Mouse (Mus musculus): ENCODE results near the gene Map7d1. TPM values are rescaled to one million over a fixed set of nuclear protein-coding genes. Genes with fewer than 3 reads are reported as not detected.

Gene Map7d1
- polyA plus RNA-seq, 1 experiment = 30.3 TPM

DNA sequence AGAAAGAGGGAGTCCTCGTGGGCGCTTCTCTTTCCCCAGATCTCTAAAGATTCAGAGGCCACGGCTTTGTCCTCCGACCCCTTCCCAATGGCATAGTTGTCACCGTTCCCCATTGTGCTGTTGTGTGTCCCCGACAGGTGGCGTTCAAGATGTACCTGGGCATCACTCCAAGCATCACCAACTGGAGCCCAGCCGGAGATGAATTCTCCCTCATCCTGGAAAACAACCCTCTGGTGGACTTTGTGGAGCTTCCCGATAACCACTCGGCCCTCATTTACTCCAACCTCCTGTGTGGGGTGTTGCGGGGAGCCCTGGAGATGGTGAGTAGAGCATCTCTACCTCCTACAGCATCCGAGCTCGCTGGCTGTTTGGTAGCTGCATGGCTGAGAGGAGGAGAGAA, 17.6 kb upstream of the Map7d1 start:
- 90% methylated on average over 13 of the region's 13 CpGs for WGBS

DNA sequence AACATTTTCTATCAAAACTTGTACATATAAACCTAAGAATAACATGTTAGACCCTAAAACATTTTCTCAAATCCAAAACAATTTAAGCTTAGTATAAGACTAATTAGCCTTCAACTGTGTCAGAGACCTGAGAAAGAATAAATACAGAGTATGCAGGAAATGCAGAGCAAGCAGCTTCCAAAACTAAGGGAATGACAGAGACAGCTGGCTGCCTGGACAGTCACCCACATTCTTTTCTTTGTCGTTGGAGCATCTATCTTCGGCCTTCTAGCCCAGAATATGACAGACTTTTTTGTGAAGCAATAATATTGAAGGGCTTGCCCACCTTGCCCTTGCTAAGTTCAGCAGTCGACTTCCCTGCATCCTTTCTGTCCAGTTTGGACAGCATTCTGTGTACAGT, 13.1 kb upstream of the Map7d1 start:
- Histone ChIP-seq H3K4me1 (ENCODE audit: control insufficient read depth, insufficient read depth, low read length) (no peaks in the 10 kb centered on the region), H3K4me3 (ENCODE audit: insufficient read depth, low read depth, low read length) (no peak overlapping the region), H3K27ac (ENCODE audit: insufficient read depth, low read depth, low read length) (no peak overlapping the region), H3K36me3 (ENCODE audit: control insufficient read depth, insufficient read depth, low read length) (no peaks in the 10 kb centered on the region; the same call in 1 of the 2 replicates), H3K27me3 (replicated peaks; ENCODE audit: control insufficient read depth, insufficient read depth, low read length) (no peaks in the 10 kb centered on the region)
- 69% methylated on average over 3 of the region's 3 CpGs for WGBS
- TF ChIP-seq POLR2A (IDR thresholded peaks at IDR 0.05; ENCODE audit: low read depth, low read length) (no peak), CTCF (conservative IDR thresholded peaks at IDR 0.05; ENCODE audit: insufficient read depth, insufficient read length, low read depth, low read length) (no peak)
- DNase-seq = no peak

More for the DNA sequence above, 17.6 kb upstream of the Map7d1 start:
- no peak for DNase-seq
- no peak overlapping the region for H3K27ac ChIP-seq (ENCODE audit: insufficient read depth, low read depth, low read length)
- H3K36me3 ChIP-seq (ENCODE audit: control insufficient read depth, insufficient read depth, low read length) = no peaks in the 10 kb centered on the region; the same call in 1 of the 2 replicates
- TF ChIP-seq CTCF (conservative IDR thresholded peaks at IDR 0.05; ENCODE audit: insufficient read depth, insufficient read length, low read depth, low read length) = no peak
- TF ChIP-seq POLR2A (IDR thresholded peaks at IDR 0.05; ENCODE audit: low read depth, low read length) = no peak
- no peaks in the 10 kb centered on the region for H3K4me1 ChIP-seq (ENCODE audit: control insufficient read depth, insufficient read depth, low read length)
- H3K27me3 ChIP-seq (replicated peaks; ENCODE audit: control insufficient read depth, insufficient read depth, low read length) = no peaks in the 10 kb centered on the region
- H3K4me3 ChIP-seq (ENCODE audit: insufficient read depth, low read depth, low read length) = no peak overlapping the region

DNA sequence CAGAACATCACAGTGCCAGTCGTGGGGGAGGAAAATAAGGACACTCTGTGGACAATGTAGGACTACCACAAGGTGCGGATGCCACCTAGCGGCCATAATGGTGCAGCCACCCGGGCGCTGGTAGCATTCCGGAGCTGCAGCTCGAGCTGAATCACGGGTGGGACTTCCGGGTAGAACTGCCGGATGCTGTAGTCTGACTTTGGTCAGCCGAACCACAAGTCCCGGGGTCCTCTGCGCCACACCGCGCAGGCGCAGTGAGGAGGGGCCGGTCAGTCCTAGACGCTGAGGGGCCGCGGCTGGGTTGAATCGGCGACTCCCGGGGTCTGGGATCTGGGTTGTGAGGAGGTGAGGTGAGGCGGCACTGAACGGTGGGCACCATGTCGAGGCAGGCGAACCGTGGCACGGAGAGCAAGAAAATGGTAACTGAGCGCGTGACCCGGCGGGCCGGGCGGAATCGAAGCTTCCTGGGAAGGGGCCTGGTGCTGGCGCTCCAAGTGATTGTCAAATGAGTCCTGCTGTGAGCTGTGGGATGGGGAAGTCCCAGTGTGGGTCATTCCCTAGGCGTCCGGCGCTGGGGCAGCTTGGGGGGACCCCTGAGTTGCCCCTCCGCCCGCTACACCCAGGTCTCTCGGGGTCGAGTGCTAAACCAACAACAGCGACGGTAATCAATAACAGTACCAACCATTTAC, 6.1 kb upstream of the Map7d1 start, which contains the start of gene Trappc3:
Gene Trappc3, plus strand, starts transcription at position 207 of the 689 bp plus-strand sequence.
- DNase-seq = peak; percentile 100
- Histone ChIP-seq H3K4me3 (ENCODE audit: insufficient read depth, low read depth, low read length) (peak within 1 kb of the TSS; percentile 78), H3K36me3 (ENCODE audit: control insufficient read depth, insufficient read depth, low read length) (no peaks in the 10 kb centered on the region), H3K4me1 (ENCODE audit: control insufficient read depth, insufficient read depth, low read length) (peaks cover 11% of the 10 kb centered on the region), H3K27ac (ENCODE audit: insufficient read depth, low read depth, low read length) (peak within 1 kb of the TSS; percentile 85), H3K27me3 (replicated peaks; ENCODE audit: control insufficient read depth, insufficient read depth, low read length) (no peaks in the 10 kb centered on the region)
- TF ChIP-seq POLR2A (IDR thresholded peaks at IDR 0.05; ENCODE audit: low read depth, low read length) (no peak), CTCF (conservative IDR thresholded peaks at IDR 0.05; ENCODE audit: insufficient read depth, insufficient read length, low read depth, low read length) (peak; percentile 97)
- under 1% methylated on average over 46 of the region's 46 CpGs for WGBS

DNA sequence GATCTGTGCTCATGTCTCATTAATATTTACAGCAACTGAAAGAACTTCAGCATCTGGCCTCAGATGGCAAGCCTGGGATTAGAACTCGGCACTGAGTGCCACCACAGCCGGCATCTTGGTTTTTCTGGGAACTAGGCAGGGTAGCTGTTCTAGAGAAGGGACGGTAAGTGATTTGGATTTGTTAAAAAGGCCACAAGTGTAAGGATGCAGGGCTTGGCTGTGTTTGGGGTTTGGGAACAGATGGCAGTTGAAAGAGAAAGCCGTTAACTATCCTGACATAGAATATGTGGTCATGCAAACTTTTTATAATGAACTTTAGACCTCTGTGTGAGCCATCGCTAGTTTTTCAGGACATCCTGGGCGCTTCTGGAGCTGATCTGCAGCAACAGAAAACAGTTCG, 5.5 kb upstream of the Map7d1 start:
- H3K27ac ChIP-seq (ENCODE audit: insufficient read depth, low read depth, low read length) = peak overlapping the region; percentile 85
- no peak for DNase-seq
- no peak overlapping the region for H3K4me3 ChIP-seq (ENCODE audit: insufficient read depth, low read depth, low read length)
- no peak for TF ChIP-seq POLR2A (IDR thresholded peaks at IDR 0.05; ENCODE audit: low read depth, low read length)
- no peak for TF ChIP-seq CTCF (conservative IDR thresholded peaks at IDR 0.05; ENCODE audit: insufficient read depth, insufficient read length, low read depth, low read length)
- peaks cover 15% of the 10 kb centered on the region for H3K4me1 ChIP-seq (ENCODE audit: control insufficient read depth, insufficient read depth, low read length)
- H3K27me3 ChIP-seq (replicated peaks; ENCODE audit: control insufficient read depth, insufficient read depth, low read length) = no peaks in the 10 kb centered on the region
- WGBS = 33% methylated on average over 7 of the region's 7 CpGs
- H3K36me3 ChIP-seq (ENCODE audit: control insufficient read depth, insufficient read depth, low read length) = no peaks in the 10 kb centered on the region

DNA sequence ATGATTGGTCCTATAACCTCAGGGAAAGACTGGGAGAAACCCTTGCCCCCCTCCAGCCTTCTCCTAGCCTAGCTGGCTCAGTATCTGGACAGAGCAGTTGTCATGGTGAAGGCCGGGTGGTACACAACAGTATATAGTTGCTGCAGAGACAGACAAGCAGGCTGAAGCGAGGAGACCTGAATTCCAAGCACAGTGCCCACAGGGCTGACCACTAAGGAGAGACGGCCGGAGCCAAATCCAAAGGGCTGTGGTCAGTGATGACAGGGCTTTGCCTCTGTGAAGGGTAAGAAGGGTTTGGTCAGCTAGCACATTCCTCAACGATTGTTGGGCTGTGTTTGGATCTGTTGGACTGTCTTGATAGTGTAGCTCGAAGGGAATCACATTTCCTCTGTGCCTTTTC, 5.1 kb upstream of the Map7d1 start:
- H3K27ac ChIP-seq (ENCODE audit: insufficient read depth, low read depth, low read length) = peak overlapping the region; percentile 85
- WGBS = 48% methylated on average over 6 of the region's 6 CpGs
- no peak for DNase-seq
- H3K27me3 ChIP-seq (replicated peaks; ENCODE audit: control insufficient read depth, insufficient read depth, low read length) = no peaks in the 10 kb centered on the region
- H3K4me3 ChIP-seq (ENCODE audit: insufficient read depth, low read depth, low read length) = no peak overlapping the region
- H3K36me3 ChIP-seq (ENCODE audit: control insufficient read depth, insufficient read depth, low read length) = no peaks in the 10 kb centered on the region
- peaks cover 15% of the 10 kb centered on the region for H3K4me1 ChIP-seq (ENCODE audit: control insufficient read depth, insufficient read depth, low read length)
- TF ChIP-seq CTCF (conservative IDR thresholded peaks at IDR 0.05; ENCODE audit: insufficient read depth, insufficient read length, low read depth, low read length) (no peak), POLR2A (IDR thresholded peaks at IDR 0.05; ENCODE audit: low read depth, low read length) (no peak)

DNA sequence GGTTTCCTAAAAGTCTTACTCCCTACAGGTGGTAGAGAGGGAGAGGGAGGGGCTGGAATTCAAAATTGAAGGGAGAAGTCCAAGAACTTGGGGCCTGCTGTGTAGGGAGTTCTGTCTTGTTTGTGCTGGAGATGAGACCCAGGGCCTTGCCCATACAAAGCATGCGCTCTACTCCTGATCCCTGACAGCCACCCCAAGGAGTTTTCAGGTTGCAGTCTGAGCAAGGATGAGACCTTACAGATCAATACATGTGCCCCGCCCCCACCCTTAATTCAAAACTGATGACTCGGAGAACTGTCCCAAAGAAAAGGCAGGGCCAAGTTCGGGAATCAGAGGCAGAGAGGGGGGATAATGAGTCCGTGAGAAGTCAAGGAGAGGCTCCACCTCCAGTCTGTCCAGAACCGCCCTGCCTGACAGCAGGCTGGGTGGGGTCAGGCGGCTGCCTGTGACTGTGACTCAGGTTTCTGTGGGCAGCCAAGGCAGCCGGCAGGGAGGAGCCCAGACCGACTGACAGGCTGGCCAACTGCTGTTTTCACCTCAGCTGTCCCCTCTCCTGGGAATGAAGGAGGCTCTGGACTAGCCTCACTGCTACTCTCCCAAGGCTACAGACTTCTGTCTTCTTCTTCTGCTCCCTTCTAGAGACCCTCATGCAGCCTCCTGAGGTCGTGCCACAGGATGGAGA, 4.5 kb upstream of the Map7d1 start:
- Histone ChIP-seq H3K4me1 (ENCODE audit: control insufficient read depth, insufficient read depth, low read length) (peaks cover 15% of the 10 kb centered on the region), H3K36me3 (ENCODE audit: control insufficient read depth, insufficient read depth, low read length) (no peaks in the 10 kb centered on the region), H3K27me3 (replicated peaks; ENCODE audit: control insufficient read depth, insufficient read depth, low read length) (no peaks in the 10 kb centered on the region), H3K4me3 (ENCODE audit: insufficient read depth, low read depth, low read length) (no peak overlapping the region), H3K27ac (ENCODE audit: insufficient read depth, low read depth, low read length) (peak overlapping the region; percentile 85)
- peak; percentile 85 for DNase-seq
- 20% methylated on average over 10 of the region's 10 CpGs for WGBS
- TF ChIP-seq CTCF (conservative IDR thresholded peaks at IDR 0.05; ENCODE audit: insufficient read depth, insufficient read length, low read depth, low read length) (no peak), POLR2A (IDR thresholded peaks at IDR 0.05; ENCODE audit: low read depth, low read length) (no peak)

DNA sequence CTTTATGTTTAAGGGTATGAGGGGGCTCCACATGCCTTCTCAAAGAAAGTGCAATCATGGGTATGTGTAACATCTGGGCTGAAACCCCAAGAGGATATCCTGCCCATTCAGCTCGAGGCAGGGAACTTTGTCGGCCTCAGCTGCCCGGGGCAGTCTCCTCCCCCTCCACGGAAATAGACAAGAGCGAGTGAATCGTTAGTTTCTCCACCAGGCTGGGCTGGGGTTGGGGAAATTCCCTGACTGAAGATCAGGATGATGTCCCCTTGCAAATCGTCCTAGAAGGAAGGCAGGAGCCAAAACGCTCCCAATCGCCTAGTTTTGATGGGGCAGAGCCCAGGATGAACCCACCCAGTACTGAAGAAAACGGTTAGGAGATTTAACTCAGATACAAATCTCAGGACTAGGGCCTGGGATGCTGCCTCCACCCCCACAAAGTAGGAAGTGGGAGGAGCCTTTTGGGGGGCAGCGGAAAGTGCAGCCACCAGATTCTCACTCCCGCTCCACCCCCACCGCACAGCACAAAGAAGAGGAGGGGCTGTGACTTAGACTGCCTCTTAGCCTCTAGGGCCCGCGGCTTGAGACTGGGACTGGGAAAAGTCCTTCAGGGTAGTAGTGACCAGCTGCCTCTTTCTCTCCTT, 3.5 kb upstream of the Map7d1 start:
- DNase-seq = peak; percentile 90
- no peaks in the 10 kb centered on the region for H3K36me3 ChIP-seq (ENCODE audit: control insufficient read depth, insufficient read depth, low read length)
- H3K4me3 ChIP-seq (ENCODE audit: insufficient read depth, low read depth, low read length) = no peak overlapping the region
- peak overlapping the region; percentile 85 for H3K27ac ChIP-seq (ENCODE audit: insufficient read depth, low read depth, low read length)
- no peaks in the 10 kb centered on the region for H3K27me3 ChIP-seq (replicated peaks; ENCODE audit: control insufficient read depth, insufficient read depth, low read length)
- no peak for TF ChIP-seq CTCF (conservative IDR thresholded peaks at IDR 0.05; ENCODE audit: insufficient read depth, insufficient read length, low read depth, low read length)
- TF ChIP-seq POLR2A (IDR thresholded peaks at IDR 0.05; ENCODE audit: low read depth, low read length) = peak; percentile 16
- 23% methylated on average over 15 of the region's 15 CpGs for WGBS
- H3K4me1 ChIP-seq (ENCODE audit: control insufficient read depth, insufficient read depth, low read length) = peaks cover 15% of the 10 kb centered on the region

Data from kidney, adult 2 months (tissue).